Mouse (Mus musculus) ES-Bruce4 (cell line): ENCODE measurements around the gene Acsbg1.

Source experiments
- CTCF ChIP-seq: IDR thresholded peaks from one replicate; pipeline ENCODE4 v1.8.1; 2011; ENCODE audit warnings: low read depth, low read length
- EP300 ChIP-seq: IDR thresholded peaks from 2 replicates; pipeline ENCODE4 v1.6.1; 2011; ENCODE audit warnings: low read depth, low read length; ENCODE audit not compliant: insufficient read depth
- POLR2A ChIP-seq: IDR thresholded peaks from one replicate; pipeline ENCODE4 v1.8.1; 2011; ENCODE audit warnings: low read length; ENCODE audit not compliant: insufficient read depth

DNA sequence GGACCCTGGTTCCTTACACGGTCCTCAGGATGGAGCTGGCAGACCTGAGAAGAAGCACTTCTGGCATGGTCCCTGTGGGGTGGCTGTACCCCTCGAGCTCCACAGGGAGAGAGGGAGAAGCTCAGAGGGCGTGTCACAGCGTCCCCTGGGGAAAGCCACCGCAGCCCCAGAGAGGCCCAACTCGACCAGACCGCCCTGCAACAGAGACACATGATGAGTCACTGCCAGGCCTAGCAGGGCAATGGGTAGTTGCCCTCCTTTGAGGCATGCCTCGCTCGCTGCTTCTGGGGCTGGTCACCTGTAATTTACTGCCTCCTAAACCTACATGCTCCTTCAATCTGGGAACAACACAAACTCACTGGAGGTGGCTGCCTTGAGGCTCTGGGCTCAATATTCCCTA lies 15.4 kb downstream of the Acsbg1 start:
- TF ChIP-seq CTCF (no peak), EP300 (no peak), POLR2A (no peak)
